Mouse (Mus musculus): ENCODE measurements at regions not wholly inside any gene's neighbourhood (a gene's known extent, or its start where the extent isn't known, plus 50 kb on each side); places are given as distances from the start of the nearest gene placed in this dataset.
A peak's percentile ranks its signal among the peaks of the same experiment; 100 is the strongest.

DNA sequence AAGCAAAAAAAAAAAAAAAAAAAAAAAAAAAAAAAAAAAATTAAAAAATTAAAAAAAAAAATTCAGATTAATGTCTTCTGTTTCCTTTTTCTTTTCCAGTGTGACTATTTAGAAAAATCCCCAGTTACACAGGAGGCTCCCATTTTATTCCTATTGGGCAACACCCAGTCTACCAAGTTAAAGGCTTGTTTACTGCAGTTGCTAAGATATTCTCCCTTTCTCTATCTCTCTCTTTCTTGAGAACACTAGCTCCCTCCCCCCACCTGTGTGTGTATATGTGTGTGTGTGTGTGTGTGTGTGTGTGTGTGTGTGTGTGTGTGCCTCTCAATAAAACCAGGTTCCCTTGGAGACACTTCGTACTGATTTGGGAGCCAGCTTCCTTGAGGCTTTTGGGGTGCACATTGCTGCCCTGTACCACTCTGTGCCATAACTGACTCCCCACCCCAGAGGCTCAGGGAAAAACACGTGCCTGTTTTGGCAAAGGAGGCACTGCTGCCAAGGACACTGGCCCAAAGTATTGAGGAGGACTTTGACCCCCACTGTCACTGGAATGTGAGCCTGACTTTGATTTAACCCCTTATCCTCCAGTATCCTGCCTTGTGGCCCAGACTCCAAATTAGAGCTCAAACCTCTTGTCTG, 50.3 kb downstream of the Anapc15-ps start:
- DNase-seq (ENCODE audit: low spot score in 2 of 2), result no peak

DNA sequence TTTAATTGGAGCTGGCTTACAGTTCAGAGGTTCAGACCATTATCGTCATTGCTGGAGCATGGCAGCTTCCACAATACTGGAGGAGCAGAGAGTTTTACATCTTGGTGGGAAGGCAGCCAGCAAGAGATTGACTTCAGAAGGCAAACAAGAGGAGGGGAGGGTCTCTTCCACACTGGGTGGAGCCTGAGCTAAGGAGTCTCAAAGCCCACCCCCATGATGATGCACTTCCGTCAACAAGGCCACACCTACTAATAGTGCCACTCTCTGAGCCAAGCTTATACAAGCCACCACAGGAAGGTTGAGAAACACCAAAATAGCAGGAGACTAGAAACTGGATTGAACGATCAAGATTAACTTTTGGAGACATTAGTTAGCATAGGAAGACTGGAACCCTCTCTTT, 52.5 kb downstream of the Anapc15-ps start:
- no peak for DNase-seq (ENCODE audit: low spot score in 2 of 2)

DNA sequence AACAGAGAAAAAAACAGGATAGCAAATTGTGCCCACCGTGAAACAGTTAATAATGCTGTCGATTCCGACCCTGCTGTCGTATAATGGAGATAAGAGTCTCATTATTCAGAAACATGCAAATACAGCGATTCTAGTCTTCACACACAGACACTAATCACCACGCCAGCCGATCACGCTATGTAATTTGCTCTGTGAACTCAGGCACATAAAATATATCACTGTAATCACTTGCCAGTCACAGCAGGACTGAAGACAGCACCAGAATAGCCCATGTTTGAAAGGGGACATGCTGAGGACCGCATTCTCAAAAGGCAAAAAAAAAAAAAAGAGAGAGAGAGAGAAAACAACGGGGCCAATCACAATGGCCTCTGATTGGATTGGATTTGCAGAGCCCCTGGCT, 53.6 kb downstream of the Anapc15-ps start:
- no peak for DNase-seq (ENCODE audit: low spot score in 2 of 2)

DNA sequence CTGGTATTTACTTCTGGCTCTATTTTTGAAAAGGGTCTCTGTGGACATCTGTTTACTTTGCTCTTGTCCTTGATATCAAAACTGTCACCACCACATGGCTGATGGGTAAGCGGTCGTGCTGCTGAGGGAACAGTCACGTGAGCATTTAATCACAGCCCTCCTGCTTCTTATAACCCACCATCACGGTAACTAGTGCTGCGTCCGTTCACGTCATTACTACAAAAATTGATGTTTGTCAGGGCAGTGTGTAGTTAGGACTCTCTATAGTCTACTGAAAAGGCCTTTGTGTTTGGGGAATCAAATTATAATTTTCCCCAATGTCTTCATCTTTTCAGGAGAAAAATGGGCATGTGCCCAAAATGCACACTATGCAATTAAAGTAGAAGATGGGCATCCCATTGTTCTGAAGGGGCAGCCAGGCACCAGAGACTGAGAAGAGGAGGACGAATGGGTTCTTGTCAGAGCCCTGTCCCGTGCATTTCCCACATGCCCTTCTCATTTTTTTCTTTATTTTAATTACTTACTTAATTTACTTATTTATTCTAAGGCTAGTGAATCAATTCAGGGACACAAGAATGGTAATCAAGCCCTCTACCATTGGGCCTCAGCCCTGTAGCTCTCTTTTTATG, 54.6 kb upstream of the Nudt4 start:
- no peak for DNase-seq (ENCODE audit: low spot score in 2 of 2)

DNA sequence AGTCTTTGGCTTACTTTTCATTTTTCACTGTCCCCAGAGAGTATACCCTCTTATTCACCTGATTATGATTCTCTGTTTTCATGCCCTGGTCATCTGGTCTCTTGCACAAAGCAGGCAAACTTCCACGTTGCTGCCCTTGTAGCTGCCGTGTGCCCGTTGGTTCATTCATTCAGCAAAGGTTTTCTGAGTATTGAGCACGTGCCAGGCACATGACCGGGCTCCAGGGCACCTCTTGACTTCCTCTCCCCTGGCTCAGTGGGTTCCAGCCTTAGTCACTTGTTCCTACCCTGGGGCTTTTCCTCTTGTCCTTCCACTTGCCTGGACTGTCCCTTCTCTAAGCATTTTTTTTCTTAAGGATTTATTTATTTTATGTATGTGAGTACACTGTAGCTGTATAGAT, 52.9 kb upstream of the Nudt4 start:
- peak in 1 of 2 experiments; percentile 32 for DNase-seq (ENCODE audit: low spot score in 2 of 2)

DNA sequence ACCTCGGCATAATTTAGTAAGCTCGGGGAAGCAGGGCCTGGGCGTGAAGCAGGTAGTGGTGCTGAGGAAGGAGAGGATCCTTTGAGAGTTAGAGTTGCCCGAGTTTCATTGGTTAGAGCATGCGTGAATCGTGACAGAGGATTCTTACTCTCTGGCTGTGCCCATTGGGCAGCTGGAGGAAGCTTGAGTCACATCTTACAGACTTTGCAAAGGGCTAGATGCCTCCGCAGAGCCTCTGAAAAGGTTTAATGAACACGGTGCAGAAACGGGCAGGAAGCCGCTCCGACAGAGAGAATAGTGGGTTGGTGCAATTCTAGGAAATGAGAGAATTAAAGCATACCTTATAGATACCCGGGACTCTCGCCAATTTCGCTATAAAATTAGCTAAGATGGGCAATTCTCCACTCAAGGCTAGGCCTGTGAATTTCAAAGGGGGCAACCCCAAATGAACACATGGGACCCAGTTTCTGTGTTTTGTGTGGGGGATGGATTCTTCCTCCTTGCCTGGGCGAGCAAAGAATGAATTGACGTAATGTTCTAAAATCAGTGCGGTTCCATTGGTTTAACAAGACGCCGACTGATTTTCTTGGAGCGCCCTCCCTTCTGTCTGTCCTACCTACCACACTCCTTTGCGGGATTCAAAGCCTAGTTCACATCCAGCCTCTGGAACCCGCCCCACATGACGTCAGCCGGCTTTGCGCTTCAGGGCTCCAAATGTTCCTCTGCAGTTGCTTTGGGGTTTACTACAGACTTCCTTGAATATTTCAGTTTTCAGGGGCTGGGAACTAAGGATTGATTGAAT, 52.1 kb upstream of the Nudt4 start:
- DNase-seq (ENCODE audit: low spot score in 2 of 2), result no peak

Data from urinary bladder, postnatal 36 days (tissue).